Mouse (Mus musculus): ENCODE measurements around the gene Creb3l4. TPM values are rescaled to one million over a fixed set of nuclear protein-coding genes. Genes with fewer than 3 reads are reported as not detected.

Creb3l4 gene
- polyA plus RNA-seq, 2 experiments: 0.24 to 0.27 TPM

DNA sequence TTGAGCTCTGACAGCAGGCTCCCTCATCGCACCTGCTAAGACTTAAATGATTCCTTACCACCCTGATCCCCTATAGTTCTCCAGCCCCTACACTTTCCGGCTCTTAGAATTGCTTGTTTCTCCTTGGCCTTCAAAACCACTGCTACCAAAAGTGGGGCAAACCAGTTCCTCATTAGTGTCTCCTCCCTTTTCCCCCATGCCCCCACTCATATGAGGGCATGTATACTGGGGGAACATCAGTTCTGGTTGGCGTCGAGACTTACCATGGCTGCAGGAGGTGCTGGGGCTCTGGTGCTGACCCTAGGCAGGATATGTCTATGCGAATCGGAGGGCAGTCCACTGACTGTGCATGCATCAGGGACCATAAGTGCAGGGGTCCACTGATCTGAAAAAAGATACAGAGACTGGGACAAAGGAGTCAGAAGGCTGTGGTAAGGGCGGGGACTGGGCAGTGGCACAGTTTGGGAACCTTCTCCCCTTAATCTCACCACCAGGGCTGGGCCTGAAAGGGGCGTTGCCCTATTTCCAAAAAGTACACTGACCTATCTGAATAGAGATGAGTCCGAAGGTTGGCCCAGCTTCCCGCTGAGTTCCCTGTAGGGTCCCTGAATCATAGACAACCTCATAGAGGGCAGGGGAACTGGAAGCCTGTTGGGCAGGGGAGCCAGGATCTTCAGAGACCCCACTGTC, 1.5 kb downstream of the Creb3l4 start:
- WGBS (ENCODE audit: insufficient replicate concordance): 55% methylated on average over 10 of the region's 10 CpGs

DNA sequence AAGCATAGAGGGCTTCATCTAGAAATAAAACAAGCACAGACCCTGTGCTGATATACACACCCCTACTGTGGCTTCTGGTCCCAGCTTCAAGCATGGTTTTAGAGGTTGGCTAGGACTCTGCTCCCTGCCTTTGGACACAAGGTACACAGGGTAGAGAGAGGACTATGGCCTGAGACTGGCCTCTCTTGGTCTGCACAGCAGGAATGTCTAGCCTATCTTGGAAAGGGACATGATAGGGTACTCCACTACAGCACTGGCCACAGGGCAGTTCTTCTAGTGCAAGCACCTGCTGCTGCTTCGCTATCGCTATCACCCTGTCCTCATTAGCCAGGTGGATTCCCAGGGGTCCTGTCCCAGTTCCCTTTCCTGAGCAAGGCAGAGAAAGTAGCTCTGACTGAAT, 2.1 kb downstream of the Creb3l4 start:
- ATAC-seq (ENCODE audit: insufficient read depth): no peak
- H3K27me3 ChIP-seq (ENCODE audit: control insufficient read depth, insufficient read depth, low read length): no peaks in the 10 kb centered on the region
- no peaks in the 10 kb centered on the region for H3K9me3 ChIP-seq (ENCODE audit: control insufficient read depth, low read length)
- WGBS (ENCODE audit: insufficient replicate concordance): 95% methylated on average over 2 of the region's 2 CpGs
- no peak overlapping the region for H3K9ac ChIP-seq (replicated peaks)
- H3K4me1 ChIP-seq (replicated peaks; ENCODE audit: control insufficient read depth in 2 of 2, insufficient read depth in 2 of 2, low read length in 1 of 2): peaks cover 6 to 13% of the 10 kb centered on the region in 2 experiments
- TF ChIP-seq EP300 (IDR thresholded peaks at IDR 0.05; ENCODE audit: low read depth): no peak
- no peak for TF ChIP-seq CTCF (IDR thresholded peaks at IDR 0.05; ENCODE audit: low read depth)
- no peak overlapping the region for H3K27ac ChIP-seq
- H3K4me3 ChIP-seq (ENCODE audit: insufficient read depth in 1 of 2, low read depth in 2 of 2, low read length in 2 of 2): no peak overlapping the region
- H3K4me2 ChIP-seq (ENCODE audit: low read depth): no peak overlapping the region
- DNase-seq (ENCODE audit: low read depth in 3 of 3, low spot score in 3 of 3): no peak
- H3K36me3 ChIP-seq (replicated peaks; ENCODE audit: control insufficient read depth, insufficient read depth, low read depth): no peaks in the 10 kb centered on the region

More for the DNA sequence above, 1.5 kb downstream of the Creb3l4 start:
- no peaks in the 10 kb centered on the region for H3K27me3 ChIP-seq (ENCODE audit: control insufficient read depth, insufficient read depth, low read length)
- ATAC-seq (ENCODE audit: insufficient read depth) (peak; percentile 29; the same call in 1 of the 2 replicates), DNase-seq (ENCODE audit: low read depth in 3 of 3, low spot score in 3 of 3) (no peak)
- TF ChIP-seq EP300 (IDR thresholded peaks at IDR 0.05; ENCODE audit: low read depth) (no peak), CTCF (IDR thresholded peaks at IDR 0.05; ENCODE audit: low read depth) (no peak)
- H3K4me3 ChIP-seq (ENCODE audit: insufficient read depth in 1 of 2, low read depth in 2 of 2, low read length in 2 of 2): no peak overlapping the region
- H3K9me3 ChIP-seq (ENCODE audit: control insufficient read depth, low read length): no peaks in the 10 kb centered on the region
- H3K4me2 ChIP-seq (ENCODE audit: low read depth): no peak overlapping the region
- no peaks in the 10 kb centered on the region for H3K36me3 ChIP-seq (replicated peaks; ENCODE audit: control insufficient read depth, insufficient read depth, low read depth)
- peaks cover 6 to 13% of the 10 kb centered on the region in 2 experiments for H3K4me1 ChIP-seq (replicated peaks; ENCODE audit: control insufficient read depth in 2 of 2, insufficient read depth in 2 of 2, low read length in 1 of 2)
- no peak overlapping the region for H3K27ac ChIP-seq
- H3K9ac ChIP-seq (replicated peaks): no peak overlapping the region

DNA sequence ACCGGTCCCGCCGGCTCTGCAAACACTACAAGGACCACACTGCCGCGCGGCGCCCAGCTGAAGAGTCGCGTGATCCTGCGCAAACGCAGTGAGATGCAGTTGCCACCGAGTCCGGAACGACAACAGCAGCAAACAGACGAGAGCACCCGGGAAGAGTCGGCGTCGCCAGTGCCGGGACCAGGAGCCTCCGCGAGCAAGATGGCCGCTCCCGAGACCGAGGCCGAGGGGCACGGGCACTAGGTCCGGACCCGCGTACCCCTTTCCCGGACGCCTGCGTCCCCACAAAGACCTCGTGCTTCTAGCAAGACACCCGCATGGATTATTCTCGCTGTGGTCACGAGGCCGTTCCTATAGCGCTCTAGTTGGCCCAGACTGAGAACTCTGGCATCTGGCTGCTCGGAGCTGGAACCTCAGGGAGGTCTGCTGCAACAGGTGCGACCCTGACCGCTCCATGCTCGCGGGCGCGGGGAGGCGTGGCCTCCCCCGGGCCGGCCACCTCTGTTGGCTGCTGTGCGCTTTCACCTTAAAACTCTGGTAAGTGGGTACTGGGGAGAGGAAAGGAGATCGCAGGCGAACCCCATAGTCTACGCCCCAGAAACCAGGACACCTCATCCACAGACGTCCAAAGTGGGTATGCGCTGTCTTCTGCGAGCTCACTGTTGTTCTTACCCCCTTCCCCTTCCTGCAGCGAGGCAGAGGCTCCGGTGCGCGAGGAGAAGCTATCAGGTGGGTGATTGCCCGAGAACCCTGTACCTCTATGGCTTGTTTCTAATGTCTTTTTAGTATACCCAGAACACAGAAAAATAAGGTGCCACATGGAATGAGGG, 11.6 kb downstream of the Creb3l4 start, which contains the start of gene Jtb:
TSS of gene Jtb (plus strand) at position 91 of the 827 bp plus-strand sequence.
- WGBS (ENCODE audit: insufficient replicate concordance): under 1% methylated on average over 61 of the region's 61 CpGs

GRCm38 (mm10) chr3:90231075-90231474, 12.2 kb downstream of the Creb3l4 start:
- Histone ChIP-seq H3K27me3 (ENCODE audit: control insufficient read depth, insufficient read depth, low read length) (no peaks in the 10 kb centered on the region), H3K9ac (replicated peaks) (peak overlapping the region; percentile 50), H3K4me2 (ENCODE audit: low read depth) (peak overlapping the region; percentile 67), H3K9me3 (ENCODE audit: control insufficient read depth, low read length) (no peaks in the 10 kb centered on the region; the same call in 1 of the 2 replicates), H3K36me3 (replicated peaks; ENCODE audit: control insufficient read depth, insufficient read depth, low read depth) (peaks cover 9% of the 10 kb centered on the region), H3K4me1 (replicated peaks; ENCODE audit: control insufficient read depth in 2 of 2, insufficient read depth in 2 of 2, low read length in 1 of 2) (peaks cover 0 to 11% of the 10 kb centered on the region in 2 experiments; a peak in 3 of 4 replicates), H3K4me3 (ENCODE audit: insufficient read depth in 1 of 2, low read depth in 2 of 2, low read length in 2 of 2) (peak overlapping the region; percentile 72 to 85), H3K27ac (no peak overlapping the region)
- WGBS (ENCODE audit: insufficient replicate concordance): 7% methylated on average over 8 of the region's 8 CpGs
- ATAC-seq (ENCODE audit: insufficient read depth) (no peak), DNase-seq (ENCODE audit: low read depth in 3 of 3, low spot score in 3 of 3) (no peak)
- no peak for TF ChIP-seq CTCF (IDR thresholded peaks at IDR 0.05; ENCODE audit: low read depth)
- TF ChIP-seq EP300 (IDR thresholded peaks at IDR 0.05; ENCODE audit: low read depth): no peak

More for the DNA sequence above, 11.6 kb downstream of the Creb3l4 start, which contains the start of gene Jtb:
- Histone ChIP-seq H3K9ac (replicated peaks) (peak within 1 kb of the TSS; percentile 74), H3K27ac (peak within 1 kb of the TSS; percentile 22), H3K4me3 (ENCODE audit: insufficient read depth in 1 of 2, low read depth in 2 of 2, low read length in 2 of 2) (peak within 1 kb of the TSS; percentile 72 to 85), H3K9me3 (ENCODE audit: control insufficient read depth, low read length) (no peaks in the 10 kb centered on the region; the same call in 1 of the 2 replicates), H3K27me3 (ENCODE audit: control insufficient read depth, insufficient read depth, low read length) (no peaks in the 10 kb centered on the region), H3K4me1 (replicated peaks; ENCODE audit: control insufficient read depth in 2 of 2, insufficient read depth in 2 of 2, low read length in 1 of 2) (peaks cover 0 to 11% of the 10 kb centered on the region in 2 experiments; a peak in 3 of 4 replicates), H3K36me3 (replicated peaks; ENCODE audit: control insufficient read depth, insufficient read depth, low read depth) (peaks cover 9% of the 10 kb centered on the region), H3K4me2 (ENCODE audit: low read depth) (peak within 1 kb of the TSS; percentile 67)
- DNase-seq (ENCODE audit: low read depth in 3 of 3, low spot score in 3 of 3): peak; percentile 77 to 81 (median 78)
- ATAC-seq (ENCODE audit: insufficient read depth): peak; percentile 95
- TF ChIP-seq CTCF (IDR thresholded peaks at IDR 0.05; ENCODE audit: low read depth): no peak
- no peak for TF ChIP-seq EP300 (IDR thresholded peaks at IDR 0.05; ENCODE audit: low read depth)

All from liver, embryonic 14.5 days (tissue).